Mouse (Mus musculus) CD4-positive helper T cell, adult 2 months (primary cell): Measurements from ENCODE around the gene Cabin1.
"Not testable (repeated sequence)": the region's sequence is repeated elsewhere in the genome, so short reads cannot be mapped to it uniquely, and the experiment has no call there.

Experiments
- DNase-seq: peaks from one replicate; pipeline ENCODE4 v3.0.0-alpha.2; 2012; ENCODE audit warnings: low read depth, missing footprints, low spot score

Cabin1 gene

DNA sequence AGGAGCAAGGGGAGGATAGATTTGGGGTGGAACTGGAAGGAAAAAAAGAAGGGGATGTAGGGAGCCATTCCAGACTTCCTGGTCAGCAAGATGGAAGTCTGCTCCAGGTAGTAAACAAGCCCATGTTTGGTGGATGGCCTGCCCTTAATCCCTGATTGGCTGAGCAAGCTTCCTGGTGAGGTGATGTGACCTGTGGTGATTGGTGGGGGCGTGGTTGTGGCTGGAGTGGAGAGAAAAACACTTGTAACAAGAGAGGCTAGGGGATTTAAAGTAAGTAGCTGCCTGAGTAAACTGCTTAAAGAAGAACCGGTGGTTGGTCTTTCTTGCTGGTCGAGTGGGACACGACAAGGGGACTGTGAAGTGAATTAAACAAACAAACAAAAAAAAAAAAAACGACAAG is 3.6 kb upstream of the Cabin1 start:
- not testable (repeated sequence) for DNase-seq

DNA sequence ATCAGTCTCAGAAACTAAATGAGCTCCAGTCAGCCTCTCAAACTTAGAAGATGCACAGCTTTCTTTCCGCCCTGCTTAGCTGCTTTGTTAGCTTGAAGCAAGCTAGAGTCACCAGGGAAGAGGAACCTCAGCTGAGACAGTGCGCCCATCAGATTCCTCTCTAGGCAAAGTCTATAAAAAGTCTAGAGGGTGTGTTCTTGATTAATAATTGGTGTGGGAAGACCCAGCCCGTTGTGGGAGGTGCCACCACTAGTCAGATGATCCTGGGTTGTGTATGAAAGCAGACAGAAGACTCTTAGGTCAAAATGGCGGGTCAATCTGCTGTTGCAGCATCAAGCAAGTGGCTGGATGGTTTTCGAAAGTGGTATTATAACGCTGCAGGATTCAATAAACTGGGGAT is 2.7 kb upstream of the Cabin1 start:
- no peak for DNase-seq

- DNase-seq, result peak; percentile 89
Observed at GRCm38 (mm10) chr10:75764519-75765473, 655 bp upstream of the Cabin1 start.

GRCm38 (mm10) chr10:75762413-75762812 is 1.7 kb downstream of the Cabin1 start:
- no peak for DNase-seq

DNA sequence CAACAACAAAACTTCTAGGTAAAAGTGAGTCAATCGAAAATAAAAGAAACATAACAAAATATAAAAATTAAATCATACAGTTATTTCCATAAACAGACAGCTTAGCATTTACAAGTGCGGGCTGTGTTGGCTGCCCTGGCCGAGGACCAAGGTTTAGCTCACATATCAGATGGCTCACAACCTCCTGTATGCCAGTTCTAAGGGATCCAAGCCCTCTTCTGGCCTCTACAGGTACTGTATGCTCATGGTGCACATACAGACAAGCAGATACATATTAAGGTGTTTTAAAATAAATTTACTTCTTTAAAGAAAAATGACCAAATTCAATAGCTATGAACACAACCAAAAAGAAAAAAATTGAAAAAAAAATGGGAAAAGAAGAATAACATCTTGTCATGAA is 3.8 kb downstream of the Cabin1 start:
- DNase-seq, result peak; percentile 34

GRCm38 (mm10) chr10:75756719-75757118 is 7.4 kb downstream of the Cabin1 start:
- no peak for DNase-seq

DNA sequence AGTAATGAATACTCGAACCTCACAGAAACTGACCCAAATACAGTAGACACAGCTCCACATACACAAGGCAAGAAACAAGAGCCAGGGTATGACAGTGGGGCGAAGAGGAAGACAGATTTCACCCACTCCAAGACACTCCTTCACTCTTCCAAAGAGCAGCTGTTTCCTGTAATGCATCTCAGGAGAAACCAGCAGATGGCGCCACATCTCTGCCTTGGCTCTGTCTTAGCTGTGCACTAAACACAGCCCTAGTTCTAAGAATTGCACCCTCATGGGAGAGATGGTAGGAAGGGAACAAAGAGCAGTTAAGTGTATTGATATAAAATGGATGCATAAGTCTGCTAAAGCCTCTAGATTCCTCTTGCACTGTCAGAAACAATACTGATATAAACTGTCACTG is 20.1 kb downstream of the Cabin1 start:
- DNase-seq, result peak; percentile 79

- no peak for DNase-seq
Observed at GRCm38 (mm10) chr10:75743369-75743768, 20.8 kb downstream of the Cabin1 start.

- no peak for DNase-seq
Observed at GRCm38 (mm10) chr10:75740866-75741265, 23.3 kb downstream of the Cabin1 start.

GRCm38 (mm10) chr10:75725449-75725848 is 38.7 kb downstream of the Cabin1 start:
- no peak for DNase-seq

DNA sequence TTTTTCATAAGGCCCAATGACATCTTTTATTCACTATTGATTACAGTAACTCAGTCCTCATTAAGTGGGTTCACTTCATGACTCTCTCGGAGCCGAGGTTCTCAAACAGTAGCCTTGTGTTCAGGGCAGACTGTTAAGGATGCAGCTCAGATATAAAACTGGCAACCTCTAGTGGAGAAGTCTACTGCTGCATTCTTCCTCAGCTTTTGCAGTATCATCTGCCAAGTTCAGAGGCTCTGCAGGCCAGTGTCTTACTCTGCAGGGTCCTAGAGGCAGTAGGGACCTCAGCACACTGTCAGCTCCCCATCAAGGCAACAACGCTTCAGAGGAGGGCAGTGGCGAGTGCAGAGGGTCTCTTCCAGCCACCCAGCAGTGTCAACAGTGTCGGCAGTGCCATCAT is 43.9 kb downstream of the Cabin1 start:
- no peak for DNase-seq

DNA sequence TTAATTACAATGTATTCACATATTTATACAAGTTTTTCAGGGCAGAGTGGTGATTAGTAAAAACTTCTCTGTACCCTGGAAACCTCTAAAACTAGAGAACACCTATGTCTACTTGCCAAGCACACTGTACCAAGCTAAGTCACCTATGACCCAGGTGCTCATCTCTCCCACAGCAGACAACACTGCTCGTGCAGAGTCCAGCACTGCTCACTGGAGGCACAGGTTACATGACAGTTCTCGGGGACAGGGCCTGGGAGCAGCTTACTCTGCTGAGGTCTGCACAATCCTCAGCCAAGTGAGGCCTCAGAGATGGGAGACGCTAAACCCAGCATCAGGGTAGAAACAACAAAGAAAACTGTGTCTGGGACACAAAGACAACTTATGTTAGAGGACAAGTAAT is 49.3 kb downstream of the Cabin1 start:
- no peak for DNase-seq

- DNase-seq, result no peak
Observed at GRCm38 (mm10) chr10:75713026-75713425, 51.1 kb downstream of the Cabin1 start.

- DNase-seq, result no peak
Observed at GRCm38 (mm10) chr10:75710210-75710609, 53.9 kb downstream of the Cabin1 start.

- no peak for DNase-seq
Observed at GRCm38 (mm10) chr10:75709261-75709660, 54.9 kb downstream of the Cabin1 start.

GRCm38 (mm10) chr10:75708633-75708992 is 55.5 kb downstream of the Cabin1 start:
- DNase-seq, result no peak

DNA sequence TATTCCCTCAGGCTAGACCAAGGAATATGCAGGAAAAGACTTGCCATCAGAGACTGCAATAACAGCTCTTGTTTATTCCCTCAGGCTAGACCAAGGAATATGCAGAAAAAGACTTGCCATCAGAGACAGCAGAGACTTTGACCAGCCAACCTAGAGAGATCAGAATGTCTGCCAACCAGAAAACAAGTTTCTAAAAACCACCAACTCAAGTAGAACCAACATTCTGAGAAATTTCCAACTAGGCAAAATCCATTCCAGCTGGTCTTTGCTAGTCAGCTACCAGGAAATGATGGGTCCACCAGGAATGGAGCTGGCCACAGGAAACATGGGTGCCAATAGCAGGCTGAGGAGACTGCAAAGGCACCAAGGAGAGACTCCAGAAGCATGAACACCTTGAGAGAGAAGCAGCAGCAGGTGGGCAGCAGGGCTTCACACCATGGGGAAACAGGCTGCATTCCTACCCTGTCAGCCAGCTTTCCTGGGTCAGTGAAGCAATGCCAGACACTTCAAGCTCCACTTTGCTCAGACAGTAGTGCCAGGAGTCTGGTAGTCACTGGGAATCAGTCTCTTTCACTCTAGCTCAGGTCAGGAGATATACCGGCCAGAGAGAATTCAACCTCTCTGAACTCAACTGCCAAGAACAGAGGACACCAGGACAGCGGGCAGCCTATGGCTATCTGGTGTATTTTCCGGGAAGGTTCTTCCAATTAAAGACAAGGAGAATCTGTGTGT is 56.1 kb downstream of the Cabin1 start:
- DNase-seq, result no peak

DNA sequence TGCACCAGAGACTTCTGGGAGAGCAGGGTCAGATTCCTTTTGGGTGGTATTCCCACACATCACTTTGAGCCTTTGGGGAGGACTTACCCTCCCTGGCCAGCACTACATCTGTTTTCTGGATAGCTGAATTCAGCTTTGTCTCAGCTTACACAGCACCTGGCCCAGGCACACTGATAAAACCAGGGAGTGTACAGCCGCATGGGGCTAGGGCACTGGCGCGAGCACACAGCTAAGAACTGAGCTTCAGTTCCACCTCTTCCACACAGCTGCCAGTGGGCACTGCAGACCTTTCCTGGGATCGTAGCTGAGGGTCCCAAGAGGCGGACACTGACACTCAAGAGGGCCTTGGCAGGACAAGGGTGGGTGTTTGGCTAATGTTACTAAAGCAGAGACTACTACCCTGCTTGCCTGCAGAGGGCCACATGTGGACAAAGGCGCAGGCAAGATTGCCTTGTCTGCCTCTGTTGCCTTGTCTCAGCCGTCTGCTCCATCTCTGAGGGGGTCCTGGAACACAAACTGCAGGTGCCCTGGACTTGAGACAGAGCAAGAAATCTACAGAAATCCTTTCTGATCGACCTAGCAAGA is 57.4 kb downstream of the Cabin1 start:
- DNase-seq, result no peak

- no peak for DNase-seq
Observed at GRCm38 (mm10) chr10:75705681-75706400, 58.3 kb downstream of the Cabin1 start.

DNA sequence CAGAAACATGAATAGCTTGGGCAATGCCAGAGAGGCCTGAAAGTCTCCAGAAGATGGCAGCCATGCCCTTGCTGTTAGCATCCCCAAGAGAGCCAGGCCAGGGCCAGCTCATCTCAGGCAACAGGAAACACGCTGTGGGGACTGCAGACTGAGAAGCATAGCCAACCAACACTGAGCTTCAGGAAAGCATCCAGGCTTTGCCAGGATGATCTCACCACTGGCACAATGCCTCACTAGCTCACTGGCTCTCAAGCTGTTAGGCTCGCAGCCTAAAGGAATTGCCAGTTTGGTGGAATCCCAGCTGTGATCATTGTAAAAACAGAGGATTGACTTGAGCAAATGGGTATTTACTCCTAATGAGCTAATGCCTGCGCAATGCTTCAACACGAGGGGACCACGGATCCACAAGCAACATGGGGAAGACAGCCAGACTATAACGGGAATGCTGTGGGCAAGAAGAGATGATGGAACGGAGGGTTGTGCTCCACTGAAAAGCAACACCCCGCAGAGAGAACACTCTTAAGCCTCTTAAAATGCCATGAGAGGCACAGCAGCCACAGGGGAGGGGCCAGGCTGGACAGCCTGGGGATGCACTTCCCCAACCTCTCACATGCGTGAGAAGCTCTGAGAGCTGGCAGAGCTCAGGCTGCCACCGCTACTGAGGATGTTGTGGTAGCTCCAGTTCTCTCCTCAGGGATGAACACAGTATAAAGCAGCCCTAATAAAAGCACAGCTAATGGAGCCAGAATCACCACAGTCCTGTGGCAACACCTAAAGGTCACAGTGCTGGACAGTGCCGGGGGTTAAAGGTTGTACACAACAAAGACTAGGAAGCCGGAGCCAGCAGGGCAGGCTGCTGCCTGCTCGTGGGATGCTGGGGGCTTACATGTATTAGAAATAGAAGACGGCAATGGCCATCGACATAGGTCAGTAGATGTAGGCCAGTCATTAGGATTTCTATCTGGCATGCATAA is 59.6 kb downstream of the Cabin1 start:
- DNase-seq, result no peak

DNA sequence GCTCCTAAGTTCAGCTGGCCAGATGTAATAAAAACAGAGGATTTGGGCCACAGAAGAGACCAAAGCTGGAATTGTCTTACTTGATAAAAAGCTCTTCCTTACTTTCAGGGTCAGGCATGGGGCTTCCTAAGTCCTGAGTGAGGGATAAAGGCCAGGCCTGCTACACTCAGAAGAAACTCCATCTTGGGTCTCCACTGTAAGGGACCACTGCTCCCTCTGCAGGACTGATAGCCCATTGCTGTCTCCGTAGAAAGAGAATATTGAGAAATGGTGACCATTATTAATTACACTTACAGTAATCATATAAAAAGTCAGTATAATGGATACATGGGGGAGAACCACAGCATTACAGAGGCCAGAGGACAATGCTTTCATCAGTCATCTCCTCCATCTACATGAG is 60.6 kb downstream of the Cabin1 start:
- DNase-seq, result no peak
